Mouse (Mus musculus) frontal cortex, adult (tissue): ENCODE data around the gene Lipo3.
A peak's percentile ranks its signal among the peaks of the same experiment; 100 is the strongest.
"Not testable (repeated sequence)": the region's sequence is repeated elsewhere in the genome, so short reads cannot be mapped to it uniquely, and the experiment has no call there.

Experiments used
- ATAC-seq: cut with Nextera tagmentation; 2 replicates; pipeline ENCODE4 v1.9.2; 2017; ENCODE audit warnings: mild to moderate bottlenecking, moderate library complexity, mixed read lengths; ENCODE audit not compliant: low TSS enrichment

Lipo3 gene

GRCm38 (mm10) chr19:33761287-33762086 is at the start of gene Lipo3:
Gene Lipo3 (minus strand): TSS chr19:33761951.
- peak; percentile 92 for ATAC-seq

GRCm38 (mm10) chr19:33787359-33787758 is 25.6 kb upstream of the Lipo3 start, which contains the start of gene Lipo1:
Gene Lipo1 (minus strand): TSS chr19:33787459.
- not testable (repeated sequence) for ATAC-seq

GRCm38 (mm10) chr19:33786576-33787277 is 25.0 kb upstream of the Lipo3 start:
- ATAC-seq: peak; percentile 99

GRCm38 (mm10) chr19:33751259-33751658 is 10.5 kb downstream of the Lipo3 start, which contains the start of gene Lipo2:
Gene Lipo2 (minus strand): TSS chr19:33751359.
- ATAC-seq: not testable (repeated sequence)

DNA sequence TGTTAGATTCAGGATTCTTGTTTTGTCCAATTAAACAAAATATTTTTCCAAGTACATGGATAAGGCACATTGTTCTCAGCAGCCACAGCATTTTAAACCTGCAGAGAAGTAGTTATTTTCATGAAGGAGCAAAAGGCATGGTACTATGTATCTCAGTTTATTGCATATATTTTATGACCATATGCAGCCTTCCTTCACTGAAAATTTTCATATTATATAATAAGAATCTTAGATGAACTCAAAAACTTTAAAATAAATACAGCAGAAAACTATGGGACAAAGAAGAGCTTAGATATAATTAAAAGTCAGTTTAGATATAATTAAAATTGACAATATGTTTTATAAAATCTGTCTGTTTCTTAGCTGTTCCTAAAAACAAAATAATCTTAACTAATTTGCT is 136.6 kb downstream of the Lipo3 start, which contains the start of gene Gm8978:
Gene Gm8978, minus strand, starts transcription at position 101 of the 400 bp plus-strand sequence.
- ATAC-seq: not testable (repeated sequence)

GRCm38 (mm10) chr19:33589626-33590302 is 172.0 kb downstream of the Lipo3 start:
- peak; percentile 98 for ATAC-seq

- not testable (repeated sequence) for ATAC-seq
Observed at GRCm38 (mm10) chr19:33568551-33568950, 193.2 kb downstream of the Lipo3 start.

DNA sequence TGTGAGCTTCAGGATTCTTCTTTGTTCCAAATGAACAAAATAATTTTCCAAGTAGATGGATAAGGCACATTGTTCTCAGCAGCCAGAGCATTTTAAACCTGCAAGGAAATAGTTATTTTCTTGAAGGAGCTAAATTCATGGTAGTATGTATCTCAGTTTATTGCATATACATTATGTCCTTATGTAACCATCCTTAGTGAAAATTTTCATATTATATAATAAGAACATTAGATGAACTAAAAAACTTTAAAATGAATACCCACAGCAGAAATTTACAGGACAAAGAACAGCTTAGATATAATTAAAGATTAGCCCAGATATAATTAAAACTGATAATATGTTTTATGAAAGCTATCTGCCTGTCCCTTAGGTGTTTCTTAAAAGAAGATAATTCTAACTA is 244.1 kb downstream of the Lipo3 start, which contains the start of gene Lipo4:
Gene Lipo4, minus strand, starts transcription at position 101 of the 400 bp plus-strand sequence.
- no peak for ATAC-seq
